Mouse (Mus musculus) CD4-positive, CD25-positive, alpha-beta regulatory T cell, adult 4 months (primary cell): ENCODE data around the gene Hsd3b7. TPM values are rescaled to one million over a fixed set of nuclear protein-coding genes. Genes with fewer than 3 reads are reported as not detected.
"Not testable (repeated sequence)": the region's sequence is repeated elsewhere in the genome, so short reads cannot be mapped to it uniquely, and the experiment has no call there.

Experiments
- ATAC-seq: one replicate; pipeline ENCODE4 v1.8.0; 2017
- polyA plus RNA-seq, 2 experiments: library from polyadenylated mRNA; unstranded; fragments of 100-300 nt; shearing (Covaris generic); gene quantifications; one replicate each; pipeline ENCODE4 v1.2.1; 2017

The Hsd3b7 gene
- 1 to 10 TPM; 3.9 to 6.8 TPM for polyA plus RNA-seq

GRCm38 (mm10) chr7:127800435-127801009, at the start of gene Hsd3b7:
TSS of gene Hsd3b7 (plus strand) at chr7:127800604.
- peak; percentile 77 for ATAC-seq

- ATAC-seq = no peak
These were observed 48.8 kb upstream of the Hsd3b7 start for GRCm38 (mm10) chr7:127751619-127752018.

- no peak for ATAC-seq
These were observed 48.3 kb upstream of the Hsd3b7 start for GRCm38 (mm10) chr7:127752069-127752468.

- ATAC-seq = no peak
These were observed 47.2 kb upstream of the Hsd3b7 start for GRCm38 (mm10) chr7:127753158-127753557.

GRCm38 (mm10) chr7:127753741-127754140, 46.7 kb upstream of the Hsd3b7 start:
- no peak for ATAC-seq

- ATAC-seq = no peak
These were observed 40.7 kb upstream of the Hsd3b7 start for GRCm38 (mm10) chr7:127759716-127760115.

GRCm38 (mm10) chr7:127760478-127760877, 39.9 kb upstream of the Hsd3b7 start:
- no peak for ATAC-seq

GRCm38 (mm10) chr7:127761026-127761425, 39.4 kb upstream of the Hsd3b7 start:
- no peak for ATAC-seq

- no peak for ATAC-seq
These were observed 36.8 kb upstream of the Hsd3b7 start for GRCm38 (mm10) chr7:127763642-127764041.

- no peak for ATAC-seq
These were observed 34.6 kb upstream of the Hsd3b7 start for GRCm38 (mm10) chr7:127765756-127766155.

- no peak for ATAC-seq
These were observed 33.4 kb upstream of the Hsd3b7 start for GRCm38 (mm10) chr7:127766851-127767609.

GRCm38 (mm10) chr7:127767671-127768345, 32.6 kb upstream of the Hsd3b7 start:
- ATAC-seq = no peak

GRCm38 (mm10) chr7:127768346-127768996, 31.9 kb upstream of the Hsd3b7 start:
- ATAC-seq = no peak

GRCm38 (mm10) chr7:127768997-127769593, 31.3 kb upstream of the Hsd3b7 start:
- peak; percentile 73 for ATAC-seq

- peak; percentile 44 for ATAC-seq
These were observed 30.8 kb upstream of the Hsd3b7 start, which contains the start of gene Orai3 for GRCm38 (mm10) chr7:127769651-127770038. TSS of gene Orai3 (plus strand) at chr7:127769815.

- peak; percentile 16 for ATAC-seq
These were observed 30.1 kb upstream of the Hsd3b7 start for GRCm38 (mm10) chr7:127770039-127770905.

- no peak for ATAC-seq
These were observed 29.1 kb upstream of the Hsd3b7 start for GRCm38 (mm10) chr7:127771262-127771661.

GRCm38 (mm10) chr7:127772080-127772479, 28.3 kb upstream of the Hsd3b7 start:
- no peak for ATAC-seq

GRCm38 (mm10) chr7:127772557-127772956, 27.8 kb upstream of the Hsd3b7 start:
- ATAC-seq = no peak

GRCm38 (mm10) chr7:127773664-127774384, 26.6 kb upstream of the Hsd3b7 start:
- ATAC-seq = no peak

- not testable (repeated sequence) for ATAC-seq
These were observed 24.6 kb upstream of the Hsd3b7 start for GRCm38 (mm10) chr7:127775837-127776236.
